12 mouse cellular contexts compared by ENCODE assay signal in genomic region chr5:35159178-35159661, GRCm38 (mm10). TPM values are rescaled to one million over a fixed set of nuclear protein-coding genes. Genes with fewer than 3 reads are reported as not detected.
DNase-seq lines count a peak whose midpoint lies in the region; ATAC-seq and TF ChIP-seq lines count a peak whose summit lies in the region.
"Had no signal": no experiment of that assay in that cellular context is flagged by ENCODE, and none has a peak within 500 bp of the region (broad histone marks: within the 10 kb centered on the region; RNA-seq: fewer than 3 reads in every experiment).

No protein-coding gene starts in this region.

- no peak for ATAC-seq in midbrain, postnatal 0 days (ENCODE audit: low FRiP score)
- ATAC-seq in midbrain, embryonic 13.5 days = no peak
- no peak for ATAC-seq in forebrain, embryonic 15.5 days (replicated peaks)
- ATAC-seq: Patski had no signal

- DNase-seq in heart, embryonic 10.5 days (ENCODE audit: low spot score) = no peak
- no peak for DNase-seq in heart, adult 18-20 months
- DNase-seq in midbrain, postnatal 0 days (ENCODE audit: low spot score) = peak; percentile 77
- no peak for DNase-seq in MN1 (ENCODE audit: low spot score)
- DNase-seq in kidney, adult 9 months = no peak
- no peak for DNase-seq in kidney, postnatal 25 days
- DNase-seq: gastrocnemius, postnatal 25 days had no signal

- no peaks in the 10 kb centered on the region for H3K36me3 ChIP-seq in heart, embryonic 10.5 days
- H3K36me3 ChIP-seq in midbrain, postnatal 0 days (ENCODE audit: insufficient read depth, low read length) = no peaks in the 10 kb centered on the region
- no peaks in the 10 kb centered on the region for H3K36me3 ChIP-seq in midbrain, embryonic 13.5 days
- H3K36me3 ChIP-seq in forebrain, embryonic 15.5 days = no peaks in the 10 kb centered on the region
- H3K36me3 ChIP-seq: lung, embryonic 15.5 days had no signal

- TF ChIP-seq CTCF in midbrain, postnatal 0 days (IDR thresholded peaks at IDR 0.05) = no peak

- H3K9me3 ChIP-seq in heart, embryonic 10.5 days = no peaks in the 10 kb centered on the region
- H3K9me3 ChIP-seq in midbrain, postnatal 0 days (ENCODE audit: low read length) = no peaks in the 10 kb centered on the region
- no peaks in the 10 kb centered on the region for H3K9me3 ChIP-seq in midbrain, embryonic 13.5 days
- H3K9me3 ChIP-seq in forebrain, embryonic 15.5 days = no peaks in the 10 kb centered on the region
- H3K9me3 ChIP-seq: lung, embryonic 15.5 days had no signal

- H3K27me3 ChIP-seq in heart, embryonic 10.5 days (ENCODE audit: insufficient read depth, poor library complexity, severe bottlenecking) = 0 out of 2 replicates have a peak, but pooled peaks cover 4% of the 10 kb centered on the region
- no peaks in the 10 kb centered on the region for H3K27me3 ChIP-seq in midbrain, postnatal 0 days (ENCODE audit: insufficient read depth, low read length)
- no peaks in the 10 kb centered on the region for H3K27me3 ChIP-seq in midbrain, embryonic 13.5 days
- H3K27me3 ChIP-seq in forebrain, embryonic 15.5 days = no peaks in the 10 kb centered on the region
- H3K27me3 ChIP-seq: lung, embryonic 15.5 days had no signal

- H3K27ac ChIP-seq in heart, embryonic 10.5 days = peak overlapping the region; percentile 83
- no peak overlapping the region for H3K27ac ChIP-seq in midbrain, postnatal 0 days (ENCODE audit: low read depth, low read length)
- H3K27ac ChIP-seq in midbrain, embryonic 13.5 days = no peak overlapping the region
- peak overlapping the region; percentile 65 for H3K27ac ChIP-seq in forebrain, embryonic 15.5 days (replicated peaks)

- 38% methylated on average over 9 of the region's 9 CpGs for WGBS in heart, embryonic 10.5 days
- 62% methylated on average over 9 of the region's 9 CpGs for WGBS in midbrain, postnatal 0 days
- WGBS in midbrain, embryonic 13.5 days = 57% methylated on average over 9 of the region's 9 CpGs
- 42% methylated on average over 9 of the region's 9 CpGs for WGBS in forebrain, embryonic 15.5 days

- H3K4me3 ChIP-seq in heart, embryonic 10.5 days = no peak overlapping the region
- H3K4me3 ChIP-seq in midbrain, postnatal 0 days (ENCODE audit: low read depth, low read length) = no peak overlapping the region
- H3K4me3 ChIP-seq in midbrain, embryonic 13.5 days (replicated peaks) = no peak overlapping the region
- H3K4me3 ChIP-seq in forebrain, embryonic 15.5 days = no peak overlapping the region
- H3K4me3 ChIP-seq: lung, embryonic 15.5 days; myocyte had no signal

- peaks cover 54% of the 10 kb centered on the region for H3K4me1 ChIP-seq in heart, embryonic 10.5 days
- H3K4me1 ChIP-seq in midbrain, postnatal 0 days (ENCODE audit: insufficient read depth, low read length) = no peaks in the 10 kb centered on the region
- peaks cover 15% of the 10 kb centered on the region for H3K4me1 ChIP-seq in midbrain, embryonic 13.5 days (replicated peaks)
- H3K4me1 ChIP-seq in forebrain, embryonic 15.5 days = peaks cover 11% of the 10 kb centered on the region

- H3K4me2 ChIP-seq in midbrain, postnatal 0 days (ENCODE audit: low read depth, low read length, poor library complexity, severe bottlenecking) = no peak overlapping the region
- H3K4me2 ChIP-seq in midbrain, embryonic 13.5 days (replicated peaks) = no peak overlapping the region
- no peak overlapping the region for H3K4me2 ChIP-seq in forebrain, embryonic 15.5 days (replicated peaks)
- H3K4me2 ChIP-seq: lung, embryonic 15.5 days had no signal

- no peak overlapping the region for H3K9ac ChIP-seq in midbrain, postnatal 0 days (replicated peaks; ENCODE audit: low read length, poor library complexity, severe bottlenecking)
- no peak overlapping the region for H3K9ac ChIP-seq in midbrain, embryonic 13.5 days (replicated peaks)
- H3K9ac ChIP-seq in forebrain, embryonic 15.5 days (replicated peaks) = no peak overlapping the region
- H3K9ac ChIP-seq: lung, embryonic 15.5 days had no signal

RNA-seq across cellular contexts. Expression of gene Lrpap1, which starts 53.7 kb away (rescaled TPM):
- 114 and 121 TPM in 2 replicates for polyA plus RNA-seq in heart, embryonic 10.5 days (2016; fragmentation: Nextera tagmentation; extraction: Ambion mirVana)
- total RNA-seq in heart, adult 18-20 months (2021) = 10 to 100 TPM; 49.9 to 50.2 TPM
- total RNA-seq in midbrain, postnatal 0 days (2014; rRNA removed) = 78.9 and 89.1 TPM in 2 replicates
- polyA plus RNA-seq in midbrain, postnatal 0 days (2015; fragmentation: Nextera tagmentation; extraction: Ambion mirVana) = 177 and 189 TPM in 2 replicates
- polyA plus RNA-seq in midbrain, embryonic 13.5 days (2015; fragmentation: Nextera tagmentation; extraction: Ambion mirVana) = 108 and 114 TPM in 2 replicates
- 146 and 152 TPM in 2 replicates for polyA plus RNA-seq in forebrain, embryonic 15.5 days (2015; fragmentation: Nextera tagmentation; extraction: Ambion mirVana)

Comparison
In these comparisons a context has a peak if more than half of its experiments do, and no peak if none do; other contexts are left out.
1. H3K27ac ChIP-seq: peak in heart, embryonic 10.5 days (single experiment) and forebrain, embryonic 15.5 days (single experiment); none in midbrain, postnatal 0 days (single experiment) and midbrain, embryonic 13.5 days (single experiment).